Comparison of ENCODE assay signal across 11 mouse cellular contexts in genomic region chr9:30021981-30022380, GRCm38 (mm10).
"Had no signal": no experiment of that assay in that cellular context is flagged by ENCODE, and none has a peak within 500 bp of the region (broad histone marks: within the 10 kb centered on the region; RNA-seq: fewer than 3 reads in every experiment).

No protein-coding gene starts in this region.

- DNase-seq: retina, postnatal 1 day; right cerebral cortex, adult 18-20 months; right cerebral cortex, postnatal 14 days; right cerebral cortex, postnatal 25 days; right cerebral cortex, postnatal 4 days; spleen, adult 18-20 months; thymus, adult 18-20 months; thymus, adult 2 months; thymus, postnatal 14 days; thymus, postnatal 25 days; thymus, postnatal 36 days had no signal
